Mouse (Mus musculus) spleen, adult 2 months (tissue): Measurements from ENCODE around the gene 5830473C10Rik.

ENCODE experiments used
- CTCF ChIP-seq: fragments of 200-500 bp; IDR thresholded peaks from 2 replicates; pipeline ENCODE4 v1.5.1; 2011; ENCODE audit warnings: mild to moderate bottlenecking, inconsistent platforms; ENCODE audit not compliant: insufficient read depth, insufficient read length, insufficient replicate concordance; ENCODE audit errors: extremely low read depth
- POLR2A ChIP-seq: fragments of 200-500 bp; IDR thresholded peaks from 2 replicates; pipeline ENCODE4 v1.6.1; 2011; ENCODE audit warnings: low read depth, low read length, inconsistent platforms

DNA sequence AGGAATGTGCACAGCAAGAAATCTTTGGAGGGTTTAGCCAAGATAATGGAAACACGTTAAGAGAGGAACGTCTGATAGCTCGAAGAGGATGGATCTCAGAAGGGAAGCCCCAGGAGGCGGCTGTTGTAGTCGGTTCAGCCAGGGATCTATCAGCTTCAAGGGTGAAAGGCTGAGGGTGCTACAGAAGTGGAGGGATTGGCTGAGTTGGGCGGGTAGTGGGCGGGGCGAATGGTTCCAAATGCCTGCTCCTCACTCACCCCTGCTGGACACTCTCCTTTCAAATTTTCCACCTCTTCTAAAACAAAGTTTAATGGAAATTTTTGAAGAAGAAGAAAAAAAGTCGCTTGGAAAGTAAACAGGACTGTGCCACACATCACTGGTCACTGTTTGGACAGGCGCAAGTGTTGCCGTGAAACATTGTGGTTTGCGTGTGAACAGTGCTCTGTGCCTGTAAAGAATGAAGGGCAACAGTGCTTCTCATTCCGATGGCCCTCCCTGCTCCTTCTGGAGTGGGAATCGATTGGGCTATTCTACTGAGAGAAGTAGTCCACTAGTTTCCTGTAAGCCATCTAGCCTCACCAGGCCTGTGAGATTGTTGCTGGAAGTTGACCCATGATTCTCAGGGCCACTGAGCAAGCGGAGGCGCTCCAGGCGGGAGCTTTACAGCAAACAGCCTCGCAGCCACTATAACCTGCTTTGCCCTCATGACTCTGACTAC is 64.0 kb downstream of the 5830473C10Rik start:
- TF ChIP-seq CTCF (no peak), POLR2A (no peak)
